8 mouse cellular contexts compared by ENCODE assay signal in genomic region chr11:77492911-77493332, GRCm38 (mm10). TPM values are rescaled to one million over a fixed set of nuclear protein-coding genes. Genes with fewer than 3 reads are reported as not detected.
DNase-seq lines count a peak whose midpoint lies in the region; ATAC-seq lines count a peak whose summit lies in the region.

No protein-coding gene starts in this region.

- H3K4me2 ChIP-seq in heart, embryonic 13.5 days: peak overlapping the region; percentile 97
- peak overlapping the region; percentile 93 for H3K4me2 ChIP-seq in liver, embryonic 15.5 days
- H3K4me2 ChIP-seq in neural tube, embryonic 11.5 days (ENCODE audit: low read depth): peak overlapping the region; percentile 88

- peak; percentile 81 for ATAC-seq in CD4-positive, CD25-positive, alpha-beta regulatory T cell, adult 4 months
- peak; percentile 86 for ATAC-seq in erythroid progenitor cell, adult 5-6 weeks (replicated peaks; ENCODE audit: low FRiP score, poor library complexity, severe bottlenecking)
- ATAC-seq in heart, embryonic 13.5 days (ENCODE audit: extremely low read depth, insufficient number of reproducible peaks, low FRiP score, low TSS enrichment): peak; percentile 74
- peak; percentile 82 for ATAC-seq in liver, embryonic 15.5 days (ENCODE audit: insufficient read depth)
- ATAC-seq in neural tube, embryonic 11.5 days (ENCODE audit: insufficient read depth, low FRiP score, low TSS enrichment): peak; percentile 74

- no peaks in the 10 kb centered on the region for H3K9me3 ChIP-seq in heart, embryonic 13.5 days
- H3K9me3 ChIP-seq in liver, embryonic 15.5 days (replicated peaks): no peaks in the 10 kb centered on the region
- H3K9me3 ChIP-seq in neural tube, embryonic 11.5 days (ENCODE audit: control insufficient read depth, low read length): no peaks in the 10 kb centered on the region

- H3K36me3 ChIP-seq in heart, embryonic 13.5 days: peaks cover 2% of the 10 kb centered on the region; the same call in 1 of the 2 replicates
- no peaks in the 10 kb centered on the region for H3K36me3 ChIP-seq in liver, embryonic 15.5 days (replicated peaks)
- no peaks in the 10 kb centered on the region for H3K36me3 ChIP-seq in neural tube, embryonic 11.5 days (ENCODE audit: control insufficient read depth, insufficient read depth, low read length)

- DNase-seq in brain, embryonic 18.5 days (ENCODE audit: low read depth, low spot score): peak; percentile 85
- peak; percentile 97 for DNase-seq in kidney, postnatal 10 days
- DNase-seq in neural tube, embryonic 11.5 days (ENCODE audit: low spot score): peak; percentile 94
- DNase-seq in telencephalon, adult 2 months (ENCODE audit: low read depth, low spot score): peak; percentile 89

- under 1% methylated on average over 31 of the region's 32 CpGs for WGBS in heart, embryonic 13.5 days
- WGBS in liver, embryonic 15.5 days (ENCODE audit: insufficient replicate concordance): under 1% methylated on average over 32 of the region's 32 CpGs
- under 1% methylated on average over 28 of the region's 32 CpGs for WGBS in neural tube, embryonic 11.5 days

- H3K4me3 ChIP-seq in heart, embryonic 13.5 days: peak overlapping the region; percentile 97
- peak overlapping the region; percentile 80 for H3K4me3 ChIP-seq in liver, embryonic 15.5 days (replicated peaks)
- H3K4me3 ChIP-seq in neural tube, embryonic 11.5 days (ENCODE audit: low read depth, low read length): peak overlapping the region; percentile 94

- H3K4me1 ChIP-seq in heart, embryonic 13.5 days: peaks cover 83% of the 10 kb centered on the region
- peaks cover 83% of the 10 kb centered on the region for H3K4me1 ChIP-seq in liver, embryonic 15.5 days (replicated peaks)
- peaks cover 55% of the 10 kb centered on the region for H3K4me1 ChIP-seq in neural tube, embryonic 11.5 days (ENCODE audit: control insufficient read depth, insufficient read depth, low read length)

- H3K27ac ChIP-seq in heart, embryonic 13.5 days (replicated peaks): peak overlapping the region; percentile 94
- peak overlapping the region; percentile 63 for H3K27ac ChIP-seq in liver, embryonic 15.5 days (replicated peaks)
- peak overlapping the region; percentile 85 for H3K27ac ChIP-seq in neural tube, embryonic 11.5 days (ENCODE audit: low read depth, low read length)

- peak overlapping the region; percentile 99 for H3K9ac ChIP-seq in heart, embryonic 13.5 days
- peak overlapping the region; percentile 75 for H3K9ac ChIP-seq in liver, embryonic 15.5 days
- peak overlapping the region; percentile 93 for H3K9ac ChIP-seq in neural tube, embryonic 11.5 days (ENCODE audit: low read length)

- no peaks in the 10 kb centered on the region; the same call in 1 of the 2 replicates for H3K27me3 ChIP-seq in heart, embryonic 13.5 days (replicated peaks)
- peaks cover 44% of the 10 kb centered on the region for H3K27me3 ChIP-seq in liver, embryonic 15.5 days
- H3K27me3 ChIP-seq in neural tube, embryonic 11.5 days (ENCODE audit: control insufficient read depth, insufficient read depth, low read length): no peaks in the 10 kb centered on the region

RNA-seq across cellular contexts. Expression of gene Git1, which starts 0.4 kb away (rescaled TPM):
- 10 to 100 TPM in 1 of 2 experiments, 1 to 10 TPM in 1; 9.6 to 10.9 TPM for polyA plus RNA-seq in CD4-positive, CD25-positive, alpha-beta regulatory T cell, adult 4 months (2017; shearing (Covaris generic))
- 9.2 and 15.5 TPM in 2 replicates for total RNA-seq in erythroid progenitor cell, adult 5-6 weeks (2015; ENCODE audit: low replicate concordance)
- 6.8 and 11.6 TPM in 2 replicates for total RNA-seq in erythroid progenitor cell, adult 5-6 weeks (2017; ENCODE audit: low replicate concordance)
- 7.8 and 7.9 TPM in 2 replicates for polyA plus RNA-seq in heart, embryonic 13.5 days (2015; fragmentation: Nextera tagmentation; extraction: Ambion mirVana)
- polyA plus RNA-seq in liver, embryonic 15.5 days (2015; fragmentation: Nextera tagmentation; extraction: Ambion mirVana): 1.4 and 2.2 TPM in 2 replicates
- polyA plus RNA-seq in neural tube, embryonic 11.5 days (2014; fragmentation: Nextera tagmentation; extraction: Ambion mirVana): 18.7 and 21.2 TPM in 2 replicates

RNA-seq across cellular contexts. Expression of gene Ankrd13b, which starts 3.4 kb away (rescaled TPM):
- 1 to 10 TPM; 1.3 to 1.4 TPM for polyA plus RNA-seq in CD4-positive, CD25-positive, alpha-beta regulatory T cell, adult 4 months (2017; shearing (Covaris generic))
- total RNA-seq in erythroid progenitor cell, adult 5-6 weeks (2015; ENCODE audit: low replicate concordance): 3.2 and 3.8 TPM in 2 replicates
- total RNA-seq in erythroid progenitor cell, adult 5-6 weeks (2017; ENCODE audit: low replicate concordance): 0.64 TPM in 1 of 2 replicates, not detected in the other
- polyA plus RNA-seq in heart, embryonic 13.5 days (2015; fragmentation: Nextera tagmentation; extraction: Ambion mirVana): 2.6 and 3.3 TPM in 2 replicates
- polyA plus RNA-seq in liver, embryonic 15.5 days (2015; fragmentation: Nextera tagmentation; extraction: Ambion mirVana): 0.58 and 0.75 TPM in 2 replicates
- polyA plus RNA-seq in neural tube, embryonic 11.5 days (2014; fragmentation: Nextera tagmentation; extraction: Ambion mirVana): 19.4 and 20.5 TPM in 2 replicates

RNA-seq across cellular contexts. Expression of gene Abhd15, which starts 22.0 kb away (rescaled TPM):
- polyA plus RNA-seq in CD4-positive, CD25-positive, alpha-beta regulatory T cell, adult 4 months (2017; shearing (Covaris generic)): 1 to 10 TPM; 2.0 to 3.7 TPM
- not detected in 2 replicates for total RNA-seq in erythroid progenitor cell, adult 5-6 weeks (2015; ENCODE audit: low replicate concordance)
- 0.68 and 0.90 TPM in 2 replicates for total RNA-seq in erythroid progenitor cell, adult 5-6 weeks (2017; ENCODE audit: low replicate concordance)
- 1.1 and 1.6 TPM in 2 replicates for polyA plus RNA-seq in heart, embryonic 13.5 days (2015; fragmentation: Nextera tagmentation; extraction: Ambion mirVana)
- 3.9 and 4.9 TPM in 2 replicates for polyA plus RNA-seq in liver, embryonic 15.5 days (2015; fragmentation: Nextera tagmentation; extraction: Ambion mirVana)
- polyA plus RNA-seq in neural tube, embryonic 11.5 days (2014; fragmentation: Nextera tagmentation; extraction: Ambion mirVana): 2.8 and 4.0 TPM in 2 replicates

RNA-seq across cellular contexts. Expression of gene Trp53i13, which starts 22.9 kb away (rescaled TPM):
- 1 to 10 TPM; 5.9 to 8.5 TPM for polyA plus RNA-seq in CD4-positive, CD25-positive, alpha-beta regulatory T cell, adult 4 months (2017; shearing (Covaris generic))
- 0.84 TPM in 1 of 2 replicates, not detected in the other for total RNA-seq in erythroid progenitor cell, adult 5-6 weeks (2015; ENCODE audit: low replicate concordance)
- total RNA-seq in erythroid progenitor cell, adult 5-6 weeks (2017; ENCODE audit: low replicate concordance): 2.0 and 6.7 TPM in 2 replicates
- 23.5 and 27.7 TPM in 2 replicates for polyA plus RNA-seq in heart, embryonic 13.5 days (2015; fragmentation: Nextera tagmentation; extraction: Ambion mirVana)
- 5.2 TPM in 2 replicates for polyA plus RNA-seq in liver, embryonic 15.5 days (2015; fragmentation: Nextera tagmentation; extraction: Ambion mirVana)
- polyA plus RNA-seq in neural tube, embryonic 11.5 days (2014; fragmentation: Nextera tagmentation; extraction: Ambion mirVana): 27.8 and 31.9 TPM in 2 replicates

RNA-seq across cellular contexts. Expression of gene Gm10392, which starts 26.1 kb away (rescaled TPM):
- under 1 TPM; 0.48 to 0.58 TPM for polyA plus RNA-seq in CD4-positive, CD25-positive, alpha-beta regulatory T cell, adult 4 months (2017; shearing (Covaris generic))
- total RNA-seq in erythroid progenitor cell, adult 5-6 weeks (2015; ENCODE audit: low replicate concordance): not detected in 2 replicates
- 0.13 TPM in 1 of 2 replicates, not detected in the other for total RNA-seq in erythroid progenitor cell, adult 5-6 weeks (2017; ENCODE audit: low replicate concordance)
- 0.11 TPM in 1 of 2 replicates, not detected in the other for polyA plus RNA-seq in heart, embryonic 13.5 days (2015; fragmentation: Nextera tagmentation; extraction: Ambion mirVana)
- 0.07 and 0.28 TPM in 2 replicates for polyA plus RNA-seq in liver, embryonic 15.5 days (2015; fragmentation: Nextera tagmentation; extraction: Ambion mirVana)
- polyA plus RNA-seq in neural tube, embryonic 11.5 days (2014; fragmentation: Nextera tagmentation; extraction: Ambion mirVana): not detected in 2 replicates

Comparison
In these comparisons a context has a peak if more than half of its experiments do, and no peak if none do; other contexts are left out.
1. Peak in every context shown above with its lines: DNase-seq, ATAC-seq, H3K4me3 ChIP-seq and H3K27ac ChIP-seq.